Mouse (Mus musculus): Measurements from ENCODE around the gene Rps2.
A peak's percentile ranks its signal among the peaks of the same experiment; 100 is the strongest.
"Not testable (repeated sequence)": the region's sequence is repeated elsewhere in the genome, so short reads cannot be mapped to it uniquely, and the experiment has no call there.

Rps2 gene

GRCm38 (mm10) chr17:24705821-24706220, 12.1 kb upstream of the Rps2 start:
- no peak for DNase-seq (ENCODE audit: low spot score)

GRCm38 (mm10) chr17:24706982-24707800, 10.7 kb upstream of the Rps2 start, which contains the start of gene Tbl3:
Gene Tbl3 (minus strand): TSS chr17:24707660.
- peak; percentile 82 for DNase-seq (ENCODE audit: low spot score)

- no peak for DNase-seq (ENCODE audit: low spot score)
These were observed 10.0 kb upstream of the Rps2 start for GRCm38 (mm10) chr17:24707801-24708425.

GRCm38 (mm10) chr17:24708646-24709045, 9.3 kb upstream of the Rps2 start:
- no peak for DNase-seq (ENCODE audit: low spot score)

- DNase-seq (ENCODE audit: low spot score): no peak
These were observed 2.4 kb upstream of the Rps2 start for GRCm38 (mm10) chr17:24715556-24715955.

- no peak for DNase-seq (ENCODE audit: low spot score)
These were observed 1.7 kb upstream of the Rps2 start for GRCm38 (mm10) chr17:24716166-24716682.

- DNase-seq (ENCODE audit: low spot score): not testable (repeated sequence)
These were observed 1.0 kb downstream of the Rps2 start for GRCm38 (mm10) chr17:24718938-24719337.

GRCm38 (mm10) chr17:24719494-24720222, 1.7 kb downstream of the Rps2 start:
- DNase-seq (ENCODE audit: low spot score): peak; percentile 96

GRCm38 (mm10) chr17:24720616-24721015, 2.7 kb downstream of the Rps2 start:
- not testable (repeated sequence) for DNase-seq (ENCODE audit: low spot score)

GRCm38 (mm10) chr17:24721383-24721955, 3.6 kb downstream of the Rps2 start:
- DNase-seq (ENCODE audit: low spot score): not testable (repeated sequence)

- no peak for DNase-seq (ENCODE audit: low spot score)
These were observed 4.5 kb downstream of the Rps2 start for GRCm38 (mm10) chr17:24722220-24722924.

- no peak for DNase-seq (ENCODE audit: low spot score)
These were observed 5.4 kb downstream of the Rps2 start for GRCm38 (mm10) chr17:24723122-24723880.

GRCm38 (mm10) chr17:24723881-24724180, 5.9 kb downstream of the Rps2 start:
- no peak for DNase-seq (ENCODE audit: low spot score)

- DNase-seq (ENCODE audit: low spot score): peak; percentile 91
These were observed 6.3 kb downstream of the Rps2 start, which contains the start of gene Ndufb10 for GRCm38 (mm10) chr17:24724184-24724583. Gene Ndufb10 (minus strand): TSS chr17:24724478.

- DNase-seq (ENCODE audit: low spot score): no peak
These were observed 7.9 kb downstream of the Rps2 start for GRCm38 (mm10) chr17:24725637-24726390.

GRCm38 (mm10) chr17:24727618-24728017, 9.7 kb downstream of the Rps2 start, which contains the start of gene Rpl3l:
Gene Rpl3l (plus strand): TSS chr17:24727820.
- no peak for DNase-seq (ENCODE audit: low spot score)

- no peak for DNase-seq (ENCODE audit: low spot score)
These were observed 10.3 kb downstream of the Rps2 start for GRCm38 (mm10) chr17:24728184-24728583.

GRCm38 (mm10) chr17:24729067-24729466, 11.2 kb downstream of the Rps2 start:
- no peak for DNase-seq (ENCODE audit: low spot score)

- DNase-seq (ENCODE audit: low spot score): no peak
These were observed 12.9 kb downstream of the Rps2 start for GRCm38 (mm10) chr17:24730787-24731186.

All from urinary bladder, postnatal 10 days (tissue).